Mouse (Mus musculus) small intestine, adult 2 months (tissue): Measurements from ENCODE around the gene Itm2b. TPM values are rescaled to one million over a fixed set of nuclear protein-coding genes. Genes with fewer than 3 reads are reported as not detected.

Source experiments
- H3K27ac ChIP-seq: fragments of 200-500 bp; 2 replicates; pipeline ENCODE4 v1.5.1; 2012; ENCODE audit warnings: low read depth, low read length, control low read depth, inconsistent platforms; ENCODE audit not compliant: insufficient read depth
- H3K27me3 ChIP-seq: fragments of 200-500 bp; 2 replicates; pipeline ENCODE4 v1.6.1; 2012; ENCODE audit warnings: mild to moderate bottlenecking, moderate library complexity, low read length, inconsistent platforms; ENCODE audit not compliant: control insufficient read depth, insufficient read depth
- H3K36me3 ChIP-seq: fragments of 200-500 bp; 2 replicates; pipeline ENCODE4 v1.6.1; 2012; ENCODE audit warnings: mild to moderate bottlenecking, low read length, control low read depth, inconsistent platforms; ENCODE audit not compliant: control insufficient read depth, insufficient read depth
- H3K4me1 ChIP-seq: fragments of 200-500 bp; 2 replicates; pipeline ENCODE4 v1.6.1; 2012; ENCODE audit warnings: low read length, inconsistent platforms, mixed read lengths; ENCODE audit not compliant: control insufficient read depth, insufficient read depth, insufficient read length
- H3K4me3 ChIP-seq: fragments of 200-500 bp; 2 replicates; pipeline ENCODE4 v1.5.1; 2012; ENCODE audit warnings: low read depth, mild to moderate bottlenecking, control low read depth, inconsistent platforms, low read length, moderate library complexity
- CTCF ChIP-seq: fragments of 200-500 bp; IDR thresholded peaks from 2 replicates; pipeline ENCODE4 v1.5.1; 2012; ENCODE audit warnings: low read depth, mild to moderate bottlenecking, control low read depth, inconsistent platforms, low read length, moderate library complexity, mixed read lengths; ENCODE audit not compliant: insufficient replicate concordance, insufficient read length; ENCODE audit errors: extremely low read depth
- POLR2A ChIP-seq: fragments of 200-500 bp; IDR thresholded peaks from 2 replicates; pipeline ENCODE4 v1.6.1; 2012; ENCODE audit warnings: low read depth, mild to moderate bottlenecking, control low read depth, inconsistent platforms, low read length, moderate library complexity
- WGBS: fragments of 180-500 bp; shearing (Covaris S2); methylation state at CpG from one replicate; pipeline ENCODE4 v1.1.7; 2018; 5-methylcytosine and 5-hydroxymethylcytosine counted together
- polyA plus RNA-seq: library from polyadenylated mRNA; depleted of rRNA; stranded (reverse); fragments of >200 nt; gene quantifications from 2 replicates; pipeline ENCODE4 v1.2.3, GENCODE M21; 2012

Itm2b gene
- polyA plus RNA-seq, 1 experiment: 990 TPM

DNA sequence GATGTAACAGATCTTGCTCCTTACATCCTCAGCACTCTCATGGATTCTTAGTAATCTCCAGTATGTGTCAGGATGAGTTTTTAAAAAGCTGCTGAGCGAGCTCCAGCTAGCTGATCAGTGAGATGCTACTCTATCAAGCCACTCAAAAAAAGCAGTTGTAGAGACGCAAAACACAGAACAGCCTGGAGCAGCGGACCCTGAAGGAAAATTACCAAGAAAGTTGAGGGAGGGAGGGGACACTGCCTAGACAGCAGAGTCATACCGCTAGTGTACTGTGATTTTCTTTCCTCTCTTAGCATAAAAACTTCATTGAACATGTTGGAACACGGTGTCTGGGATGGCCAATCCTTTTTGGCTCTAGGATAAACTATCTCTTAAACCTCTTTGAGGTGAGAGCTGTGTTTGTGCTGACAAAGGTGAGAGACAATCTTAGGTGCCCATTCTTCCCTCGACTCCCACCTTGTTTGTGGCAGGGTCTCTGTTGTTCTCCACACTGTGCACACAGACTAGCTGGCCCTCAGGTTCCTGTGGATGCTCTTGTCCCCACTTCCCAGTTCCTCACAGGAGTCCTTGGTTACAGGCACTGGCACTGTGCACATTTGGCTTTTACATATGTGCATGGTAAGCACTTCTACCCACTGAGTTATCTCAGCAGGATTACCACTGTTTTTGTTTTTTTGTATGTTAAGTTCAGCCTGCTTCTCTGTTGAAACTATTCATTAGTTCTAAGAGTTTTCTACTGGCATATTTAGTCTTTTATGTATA, 48.6 kb downstream of the Itm2b start:
- H3K27ac ChIP-seq: no peak overlapping the region
- no peaks in the 10 kb centered on the region for H3K4me1 ChIP-seq
- 70% methylated on average over 6 of the region's 6 CpGs for WGBS
- H3K36me3 ChIP-seq: no peaks in the 10 kb centered on the region
- no peak overlapping the region for H3K4me3 ChIP-seq
- no peaks in the 10 kb centered on the region for H3K27me3 ChIP-seq
- TF ChIP-seq POLR2A: no peak
- no peak for TF ChIP-seq CTCF

DNA sequence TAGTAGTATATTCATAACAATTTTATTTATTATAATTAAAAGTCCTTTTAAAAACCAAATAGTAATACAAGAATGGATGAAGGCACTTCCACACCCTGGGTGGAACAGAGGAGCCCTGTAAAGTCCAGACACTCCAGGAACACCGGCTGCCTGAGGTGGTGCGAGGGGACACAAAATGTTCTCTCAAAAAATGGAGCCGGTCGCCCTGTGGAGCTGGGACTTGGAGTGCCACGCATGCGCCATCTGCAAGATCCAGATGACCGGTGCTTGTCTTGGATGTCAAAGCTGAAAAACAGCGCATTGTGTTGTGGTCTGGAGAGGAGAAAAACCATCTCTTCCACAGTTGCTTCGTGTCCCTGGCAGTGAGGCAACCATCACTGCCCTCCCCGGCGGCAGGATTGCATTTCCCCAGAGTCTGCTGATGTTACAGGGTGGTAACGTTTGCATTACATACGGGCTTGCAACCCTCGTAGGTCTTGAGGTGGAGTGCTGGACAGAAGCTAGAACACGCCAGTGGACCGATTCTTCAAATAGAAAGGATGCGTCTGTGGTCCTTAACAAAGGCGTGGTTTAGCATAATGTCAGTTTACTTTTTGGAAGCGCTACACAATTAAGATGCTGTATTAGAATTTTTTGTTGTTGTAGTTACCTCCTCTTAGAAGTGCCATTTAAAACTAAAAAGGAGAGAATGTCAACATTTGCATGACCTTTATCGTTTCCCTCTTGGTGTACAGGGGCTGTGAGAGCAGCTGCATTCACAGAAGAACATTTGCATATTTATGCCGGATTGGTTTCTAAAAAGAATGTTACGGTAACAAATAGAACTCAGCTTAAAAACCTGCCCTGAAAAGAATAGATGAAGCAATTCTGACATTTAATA, 49.9 kb downstream of the Itm2b start:
- Histone ChIP-seq H3K36me3 (no peaks in the 10 kb centered on the region), H3K27me3 (no peaks in the 10 kb centered on the region), H3K4me3 (no peak overlapping the region), H3K27ac (no peak overlapping the region), H3K4me1 (no peaks in the 10 kb centered on the region)
- TF ChIP-seq POLR2A: no peak
- TF ChIP-seq CTCF: no peak
- 79% methylated on average over 22 of the region's 22 CpGs for WGBS

DNA sequence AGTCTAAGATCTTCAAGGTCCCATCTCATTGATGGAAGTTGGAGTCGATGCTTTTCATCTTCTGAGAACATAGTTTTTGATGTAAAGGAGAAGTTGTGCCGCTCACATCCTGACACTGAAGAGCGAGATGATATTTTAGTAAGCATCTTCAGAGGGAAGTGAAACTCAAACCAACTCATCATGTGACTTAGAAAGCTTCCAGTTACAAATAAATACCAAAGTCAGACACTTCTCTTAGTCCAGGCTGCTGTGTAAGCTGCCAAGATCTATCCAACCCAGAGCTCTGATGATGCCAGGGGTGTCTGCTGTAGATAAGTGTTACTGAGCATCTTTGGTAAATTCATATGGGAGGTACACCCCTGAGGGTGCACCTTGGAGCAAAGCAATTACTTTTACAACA, 51.2 kb downstream of the Itm2b start:
- Histone ChIP-seq H3K27ac (no peak overlapping the region), H3K4me1 (no peaks in the 10 kb centered on the region), H3K36me3 (no peaks in the 10 kb centered on the region), H3K27me3 (no peaks in the 10 kb centered on the region), H3K4me3 (no peak overlapping the region)
- TF ChIP-seq CTCF (no peak), POLR2A (no peak)
- 78% methylated on average over 3 of the region's 3 CpGs for WGBS

DNA sequence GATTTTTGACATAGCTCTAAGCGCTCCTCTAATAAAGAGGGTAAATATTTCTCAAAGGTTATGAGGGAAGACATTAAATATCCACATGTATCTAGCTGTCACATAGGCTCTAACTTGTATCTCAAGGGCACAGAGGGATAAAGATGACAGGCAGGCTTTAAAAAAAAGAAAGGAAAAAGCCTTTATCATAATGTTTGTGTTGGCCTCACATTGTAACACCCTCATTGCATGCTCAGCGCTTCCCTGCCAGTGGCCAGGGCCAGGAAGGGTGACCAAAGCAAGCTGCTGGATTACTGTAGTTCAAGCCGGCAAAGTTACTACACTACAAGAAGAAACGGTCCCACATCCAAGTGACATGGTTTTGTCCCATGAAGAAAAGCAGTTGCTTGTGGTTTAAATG, 53.7 kb downstream of the Itm2b start:
- Histone ChIP-seq H3K4me3 (no peak overlapping the region), H3K36me3 (no peaks in the 10 kb centered on the region), H3K27me3 (no peaks in the 10 kb centered on the region), H3K4me1 (no peaks in the 10 kb centered on the region), H3K27ac (no peak overlapping the region)
- 84% methylated on average over 4 of the region's 4 CpGs for whole genome bisulfite sequencing
- no peak for TF ChIP-seq CTCF
- no peak for TF ChIP-seq POLR2A

DNA sequence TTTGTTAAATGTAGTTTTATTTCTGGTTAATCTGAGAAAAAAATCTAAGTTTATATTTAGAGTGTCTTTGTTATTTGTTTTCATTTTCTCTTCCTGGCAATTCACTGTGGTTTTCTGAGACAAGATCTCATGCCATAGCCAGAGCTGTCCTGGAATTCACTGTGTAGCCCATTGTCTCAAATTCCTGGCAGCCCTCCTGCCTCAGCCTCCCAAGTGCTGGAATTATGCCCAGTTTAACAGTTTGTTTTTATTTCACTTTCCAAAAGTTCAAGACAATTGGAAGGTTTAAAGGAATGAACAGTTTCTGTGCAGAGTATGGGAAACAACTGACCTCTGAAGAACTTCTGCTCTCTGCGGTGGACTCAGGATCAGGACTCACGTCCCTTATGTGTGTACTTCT, 55.2 kb downstream of the Itm2b start:
- Histone ChIP-seq H3K27ac (no peak overlapping the region), H3K27me3 (no peaks in the 10 kb centered on the region)

DNA sequence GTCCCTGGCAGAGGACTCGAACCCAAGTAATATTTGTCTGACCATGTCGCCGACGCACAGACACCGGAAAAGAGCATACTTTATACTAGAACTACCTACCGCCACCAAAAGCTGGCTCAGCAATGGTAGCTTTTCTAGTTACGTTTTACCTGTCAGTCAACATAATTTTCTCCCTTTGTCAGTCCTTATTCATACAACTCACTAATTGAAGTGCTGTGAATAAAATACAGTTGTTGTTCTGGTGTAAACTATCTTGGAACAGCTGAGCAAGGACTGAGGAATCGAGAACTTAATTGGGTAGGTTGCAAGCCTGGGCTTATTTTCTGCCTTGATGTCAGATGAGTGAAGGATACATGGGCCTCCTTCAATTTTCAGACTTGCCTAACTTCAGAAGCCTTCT, 58.6 kb downstream of the Itm2b start:
- Histone ChIP-seq H3K27ac (peak overlapping the region; percentile 57), H3K36me3 (0 out of 2 replicates have a peak, but pooled peaks cover 1% of the 10 kb centered on the region), H3K27me3 (no peaks in the 10 kb centered on the region), H3K4me1 (peaks cover 4% of the 10 kb centered on the region; the same call in 1 of the 2 replicates), H3K4me3 (peak overlapping the region; percentile 99)
- 6% methylated on average over 8 of the region's 8 CpGs for WGBS
- TF ChIP-seq POLR2A (no peak), CTCF (no peak)

More for the DNA sequence above, 55.2 kb downstream of the Itm2b start:
- Histone ChIP-seq H3K4me3 (no peak overlapping the region), H3K36me3 (no peaks in the 10 kb centered on the region), H3K4me1 (no peaks in the 10 kb centered on the region)
- WGBS: 81% methylated on average over 2 of the region's 2 CpGs
- TF ChIP-seq POLR2A: no peak
